Mouse (Mus musculus): ENCODE data around the gene Clip2.

Gene Clip2

GRCm38 (mm10) chr5:134525971-134526711, 26.1 kb downstream of the Clip2 start:
- no peak for DNase-seq (ENCODE audit: extremely low spot score)

- DNase-seq (ENCODE audit: extremely low spot score), result no peak
Observed at GRCm38 (mm10) chr5:134523728-134524127, 28.5 kb downstream of the Clip2 start.

- no peak for DNase-seq (ENCODE audit: extremely low spot score)
Observed at GRCm38 (mm10) chr5:134522524-134522923, 29.7 kb downstream of the Clip2 start.

- DNase-seq (ENCODE audit: extremely low spot score), result no peak
Observed at GRCm38 (mm10) chr5:134521806-134522205, 30.4 kb downstream of the Clip2 start.

GRCm38 (mm10) chr5:134521131-134521530, 31.1 kb downstream of the Clip2 start:
- DNase-seq (ENCODE audit: extremely low spot score), result no peak

GRCm38 (mm10) chr5:134520120-134520519, 32.1 kb downstream of the Clip2 start:
- no peak for DNase-seq (ENCODE audit: extremely low spot score)

- no peak for DNase-seq (ENCODE audit: extremely low spot score)
Observed at GRCm38 (mm10) chr5:134519471-134519870, 32.8 kb downstream of the Clip2 start.

GRCm38 (mm10) chr5:134512086-134512485, 40.1 kb downstream of the Clip2 start:
- DNase-seq (ENCODE audit: extremely low spot score), result no peak

- DNase-seq (ENCODE audit: extremely low spot score), result no peak
Observed at GRCm38 (mm10) chr5:134510266-134510665, 42.0 kb downstream of the Clip2 start.

- DNase-seq (ENCODE audit: extremely low spot score), result no peak
Observed at GRCm38 (mm10) chr5:134508965-134509364, 43.3 kb downstream of the Clip2 start.

GRCm38 (mm10) chr5:134507859-134508399, 44.3 kb downstream of the Clip2 start:
- no peak for DNase-seq (ENCODE audit: extremely low spot score)

- peak; percentile 71 for DNase-seq (ENCODE audit: extremely low spot score)
Observed at GRCm38 (mm10) chr5:134507307-134507706, 44.9 kb downstream of the Clip2 start.

GRCm38 (mm10) chr5:134505810-134506292, 46.4 kb downstream of the Clip2 start:
- DNase-seq (ENCODE audit: extremely low spot score), result no peak

- no peak for DNase-seq (ENCODE audit: extremely low spot score)
Observed at GRCm38 (mm10) chr5:134502591-134502990, 49.6 kb downstream of the Clip2 start.

GRCm38 (mm10) chr5:134501453-134501852, 50.8 kb downstream of the Clip2 start:
- no peak for DNase-seq (ENCODE audit: extremely low spot score)

- DNase-seq (ENCODE audit: extremely low spot score), result no peak
Observed at GRCm38 (mm10) chr5:134500681-134501080, 51.6 kb downstream of the Clip2 start.

- peak; percentile 33 for DNase-seq (ENCODE audit: extremely low spot score)
Observed at GRCm38 (mm10) chr5:134500062-134500461, 52.2 kb downstream of the Clip2 start.

GRCm38 (mm10) chr5:134497026-134497425, 55.2 kb downstream of the Clip2 start:
- DNase-seq (ENCODE audit: extremely low spot score), result no peak

GRCm38 (mm10) chr5:134495796-134496195, 56.4 kb downstream of the Clip2 start:
- DNase-seq (ENCODE audit: extremely low spot score), result no peak

- DNase-seq (ENCODE audit: extremely low spot score), result peak; percentile 79
Observed at GRCm38 (mm10) chr5:134494142-134494541, 58.1 kb downstream of the Clip2 start.

- no peak for DNase-seq (ENCODE audit: extremely low spot score)
Observed at GRCm38 (mm10) chr5:134492956-134493355, 59.3 kb downstream of the Clip2 start.

- DNase-seq (ENCODE audit: extremely low spot score), result peak; percentile 87
Observed at GRCm38 (mm10) chr5:134491712-134492417, 60.4 kb downstream of the Clip2 start.

GRCm38 (mm10) chr5:134491206-134491605, 61.0 kb downstream of the Clip2 start:
- no peak for DNase-seq (ENCODE audit: extremely low spot score)
